24 mouse cellular contexts compared by ENCODE assay signal in the genomic region with DNA sequence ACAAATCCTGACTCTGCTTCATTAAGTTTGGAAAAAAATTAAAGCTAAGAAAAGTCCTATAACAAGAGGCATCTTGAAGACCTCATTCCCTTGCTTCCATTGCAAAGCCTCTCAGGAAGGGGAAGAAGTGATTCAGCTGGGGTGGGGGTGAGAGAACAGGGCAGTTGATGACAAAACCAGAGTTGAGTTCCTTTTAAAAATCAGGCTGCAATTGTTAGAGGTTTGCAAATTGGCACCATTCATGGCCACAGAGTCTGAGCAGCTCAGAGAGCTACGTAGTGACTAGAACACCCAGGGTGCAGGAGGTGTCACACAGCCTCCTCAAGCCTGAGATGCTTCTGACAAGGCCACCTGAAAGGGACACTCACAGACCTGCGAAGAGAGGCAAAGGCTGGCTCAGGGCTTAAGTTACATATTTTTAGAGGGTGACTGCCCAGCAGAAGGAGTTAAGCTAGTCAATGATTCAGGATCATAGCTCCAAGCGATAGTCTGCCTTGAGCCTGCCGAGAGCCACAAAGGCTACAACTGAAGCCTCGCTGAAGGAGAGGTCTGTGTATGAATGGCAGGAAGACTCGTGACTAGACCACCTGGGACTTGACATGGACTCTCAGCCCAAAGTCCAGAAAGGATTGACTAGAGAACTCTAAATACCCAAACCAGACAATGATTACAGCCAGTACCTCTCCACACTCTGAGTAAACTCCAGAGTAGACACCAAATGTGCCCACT. TPM values are rescaled to one million over a fixed set of nuclear protein-coding genes. Genes with fewer than 3 reads are reported as not detected.
DNase-seq lines count a peak whose midpoint lies in the region; ATAC-seq and TF ChIP-seq lines count a peak whose summit lies in the region.
"Had no signal": no experiment of that assay in that cellular context is flagged by ENCODE, and none has a peak within 500 bp of the region (broad histone marks: within the 10 kb centered on the region; RNA-seq: fewer than 3 reads in every experiment).

No protein-coding gene starts in this region.

- H3K27ac ChIP-seq in liver, embryonic 13.5 days = peak overlapping the region; percentile 43; the same call in 1 of the 2 replicates
- H3K27ac ChIP-seq in liver, embryonic 11.5 days (ENCODE audit: low read depth, low read length) = no peak overlapping the region
- peak overlapping the region; percentile 36; the same call in 1 of the 2 replicates for H3K27ac ChIP-seq in kidney, postnatal 0 days
- H3K27ac ChIP-seq: heart, embryonic 10.5 days; limb, embryonic 15.5 days; lung, embryonic 15.5 days; midbrain, embryonic 10.5 days had no signal

- peak; percentile 95 for DNase-seq in heart, adult 11 months
- DNase-seq in heart, postnatal 4 days = no peak
- DNase-seq in liver, embryonic 13.5 days = no peak
- DNase-seq in liver, embryonic 11.5 days (ENCODE audit: low spot score) = no peak
- DNase-seq in kidney, postnatal 0 days (ENCODE audit: low spot score) = peak; percentile 29
- no peak for DNase-seq in ovary, postnatal 14 days (ENCODE audit: low spot score)
- DNase-seq: adrenal gland, postnatal 10 days; cerebellum, postnatal 10 days; heart, postnatal 10 days; layer of hippocampus, adult 9-11 months; right cerebral cortex, postnatal 25 days; thymus, postnatal 36 days had no signal

- H3K4me2 ChIP-seq in liver, embryonic 13.5 days = no peak overlapping the region
- no peak overlapping the region for H3K4me2 ChIP-seq in liver, embryonic 11.5 days
- H3K4me2 ChIP-seq in kidney, postnatal 0 days (ENCODE audit: low read length) = no peak overlapping the region
- H3K4me2 ChIP-seq: limb, embryonic 15.5 days; lung, embryonic 15.5 days had no signal

- peak overlapping the region; percentile 13; the same call in 1 of the 2 replicates for H3K9ac ChIP-seq in liver, embryonic 13.5 days
- H3K9ac ChIP-seq in liver, embryonic 11.5 days (ENCODE audit: low read depth, low read length) = no peak overlapping the region
- no peak overlapping the region for H3K9ac ChIP-seq in kidney, postnatal 0 days (ENCODE audit: low read depth, low read length)
- H3K9ac ChIP-seq: limb, embryonic 15.5 days; lung, embryonic 15.5 days had no signal

- TF ChIP-seq CTCF in kidney, postnatal 0 days (IDR thresholded peaks at IDR 0.05; ENCODE audit: low read depth) = no peak

- H3K4me1 ChIP-seq in liver, embryonic 13.5 days (replicated peaks) = peaks cover 89% of the 10 kb centered on the region
- peaks cover 31% of the 10 kb centered on the region for H3K4me1 ChIP-seq in liver, embryonic 11.5 days (replicated peaks; ENCODE audit: control insufficient read depth, insufficient read depth, low read length)
- 0 out of 2 replicates have a peak, but pooled peaks cover under 1% of the 10 kb centered on the region for H3K4me1 ChIP-seq in kidney, postnatal 0 days (replicated peaks; ENCODE audit: insufficient read depth, low read length)

- ATAC-seq in liver, embryonic 13.5 days (ENCODE audit: low read depth) = no peak
- ATAC-seq in liver, embryonic 11.5 days (replicated peaks; ENCODE audit: low FRiP score) = no peak
- ATAC-seq in kidney, postnatal 0 days (replicated peaks; ENCODE audit: low FRiP score, low read depth) = peak; percentile 81
- ATAC-seq in megakaryocyte progenitor cell, adult 5-6 weeks (replicated peaks; ENCODE audit: poor library complexity) = peak; percentile 34; the same call in 1 of the 2 replicates
- no peak for ATAC-seq in cerebellum, adult (ENCODE audit: insufficient number of reproducible peaks, low FRiP score, low TSS enrichment)
- ATAC-seq: hindbrain, embryonic 16.5 days had no signal

- H3K36me3 ChIP-seq in liver, embryonic 13.5 days = peaks cover 77% of the 10 kb centered on the region
- H3K36me3 ChIP-seq in liver, embryonic 11.5 days (ENCODE audit: control insufficient read depth, insufficient read depth, low read length) = peaks cover 12% of the 10 kb centered on the region; the same call in 1 of the 2 replicates
- H3K36me3 ChIP-seq in kidney, postnatal 0 days (ENCODE audit: insufficient read depth, low read length) = no peaks in the 10 kb centered on the region

- H3K9me3 ChIP-seq in liver, embryonic 13.5 days (replicated peaks) = no peaks in the 10 kb centered on the region
- H3K9me3 ChIP-seq in liver, embryonic 11.5 days (ENCODE audit: control insufficient read depth, low read length) = no peaks in the 10 kb centered on the region
- no peaks in the 10 kb centered on the region for H3K9me3 ChIP-seq in kidney, postnatal 0 days (replicated peaks; ENCODE audit: low read length)
- H3K9me3 ChIP-seq: heart, embryonic 10.5 days; limb, embryonic 15.5 days; lung, embryonic 15.5 days; midbrain, embryonic 10.5 days had no signal

- 76% methylated on average over 6 of the region's 6 CpGs for WGBS in liver, embryonic 13.5 days (ENCODE audit: insufficient replicate concordance)
- WGBS in liver, embryonic 11.5 days = 84% methylated on average over 6 of the region's 6 CpGs
- WGBS in kidney, postnatal 0 days = 77% methylated on average over 6 of the region's 6 CpGs

- H3K27me3 ChIP-seq in liver, embryonic 13.5 days = no peaks in the 10 kb centered on the region
- no peaks in the 10 kb centered on the region for H3K27me3 ChIP-seq in liver, embryonic 11.5 days (replicated peaks; ENCODE audit: control insufficient read depth, insufficient read depth, low read length)
- no peaks in the 10 kb centered on the region for H3K27me3 ChIP-seq in kidney, postnatal 0 days (ENCODE audit: insufficient read depth, low read length)
- H3K27me3 ChIP-seq: limb, embryonic 15.5 days; lung, embryonic 15.5 days had no signal

- no peak overlapping the region for H3K4me3 ChIP-seq in liver, embryonic 13.5 days (replicated peaks)
- no peak overlapping the region for H3K4me3 ChIP-seq in liver, embryonic 11.5 days (ENCODE audit: low read depth, low read length)
- H3K4me3 ChIP-seq in kidney, postnatal 0 days (replicated peaks; ENCODE audit: low read depth, low read length) = no peak overlapping the region
- H3K4me3 ChIP-seq: heart, embryonic 10.5 days; limb, embryonic 15.5 days; lung, embryonic 15.5 days; midbrain, embryonic 10.5 days had no signal

RNA-seq across cellular contexts. Expression of gene Rab5c, which starts 7.4 kb away (rescaled TPM):
- 10 to 100 TPM; 78.8 to 83.6 TPM for total RNA-seq in heart, postnatal 4 days (2021)
- 18.8 and 20.5 TPM in 2 replicates for polyA plus RNA-seq in liver, embryonic 13.5 days (2015; fragmentation: Nextera tagmentation; extraction: Ambion mirVana)
- 51.2 TPM in 2 replicates for polyA plus RNA-seq in liver, embryonic 11.5 days (2014; fragmentation: Nextera tagmentation; extraction: Ambion mirVana)
- polyA plus RNA-seq in kidney, postnatal 0 days (2015; fragmentation: Nextera tagmentation; extraction: Ambion mirVana) = 34.7 and 39.0 TPM in 2 replicates
- 129 and 135 TPM in 2 replicates for total RNA-seq in megakaryocyte progenitor cell, adult 5-6 weeks (2015)
- total RNA-seq in megakaryocyte progenitor cell, adult 5-6 weeks (2017) = 101 and 105 TPM in 2 replicates

RNA-seq across cellular contexts. Expression of gene Hspb9, which starts 17.0 kb away (rescaled TPM):
- total RNA-seq in heart, postnatal 4 days (2021) = not detected
- 0.17 and 0.43 TPM in 2 replicates for polyA plus RNA-seq in liver, embryonic 13.5 days (2015; fragmentation: Nextera tagmentation; extraction: Ambion mirVana)
- polyA plus RNA-seq in liver, embryonic 11.5 days (2014; fragmentation: Nextera tagmentation; extraction: Ambion mirVana) = 0.27 and 0.30 TPM in 2 replicates
- 0.37 TPM in 1 of 2 replicates, not detected in the other for polyA plus RNA-seq in kidney, postnatal 0 days (2015; fragmentation: Nextera tagmentation; extraction: Ambion mirVana)
- total RNA-seq in megakaryocyte progenitor cell, adult 5-6 weeks (2015) = not detected in 2 replicates
- total RNA-seq in megakaryocyte progenitor cell, adult 5-6 weeks (2017) = 0.37 and 0.47 TPM in 2 replicates
- total RNA-seq: gastrocnemius, adult 8-10 months; heart, postnatal 10 days; left cerebral cortex, adult 8-10 months; monocyte, adult 5-6 weeks had no signal
- polyA plus RNA-seq: embryonic facial prominence, embryonic 14.5 days; neural tube, embryonic 14.5 days had no signal

RNA-seq across cellular contexts. Expression of gene Kat2a, which starts 18.4 kb away (rescaled TPM):
- total RNA-seq in heart, postnatal 4 days (2021) = 10 to 100 TPM; 17.5 to 18.0 TPM
- polyA plus RNA-seq in liver, embryonic 13.5 days (2015; fragmentation: Nextera tagmentation; extraction: Ambion mirVana) = 20.9 and 23.8 TPM in 2 replicates
- 66.3 and 75.7 TPM in 2 replicates for polyA plus RNA-seq in liver, embryonic 11.5 days (2014; fragmentation: Nextera tagmentation; extraction: Ambion mirVana)
- polyA plus RNA-seq in kidney, postnatal 0 days (2015; fragmentation: Nextera tagmentation; extraction: Ambion mirVana) = 39.0 and 40.2 TPM in 2 replicates
- total RNA-seq in megakaryocyte progenitor cell, adult 5-6 weeks (2015) = 31.7 and 40.1 TPM in 2 replicates
- 28.9 and 30.4 TPM in 2 replicates for total RNA-seq in megakaryocyte progenitor cell, adult 5-6 weeks (2017)

RNA-seq across cellular contexts. Expression of gene Dhx58, which starts 26.6 kb away (rescaled TPM):
- total RNA-seq in heart, postnatal 4 days (2021) = under 1 TPM; 0.62 to 0.83 TPM
- polyA plus RNA-seq in liver, embryonic 13.5 days (2015; fragmentation: Nextera tagmentation; extraction: Ambion mirVana) = 1.6 and 1.7 TPM in 2 replicates
- polyA plus RNA-seq in liver, embryonic 11.5 days (2014; fragmentation: Nextera tagmentation; extraction: Ambion mirVana) = 2.5 and 3.7 TPM in 2 replicates
- 3.3 and 3.7 TPM in 2 replicates for polyA plus RNA-seq in kidney, postnatal 0 days (2015; fragmentation: Nextera tagmentation; extraction: Ambion mirVana)
- total RNA-seq in megakaryocyte progenitor cell, adult 5-6 weeks (2015) = 10.4 and 11.1 TPM in 2 replicates
- 11.5 and 13.6 TPM in 2 replicates for total RNA-seq in megakaryocyte progenitor cell, adult 5-6 weeks (2017)

RNA-seq across cellular contexts. Expression of gene Kcnh4, which starts 29.1 kb away (rescaled TPM):
- not detected for total RNA-seq in heart, postnatal 4 days (2021)
- not detected in 2 replicates for polyA plus RNA-seq in liver, embryonic 13.5 days (2015; fragmentation: Nextera tagmentation; extraction: Ambion mirVana)
- polyA plus RNA-seq in liver, embryonic 11.5 days (2014; fragmentation: Nextera tagmentation; extraction: Ambion mirVana) = not detected in 2 replicates
- polyA plus RNA-seq in kidney, postnatal 0 days (2015; fragmentation: Nextera tagmentation; extraction: Ambion mirVana) = not detected in 2 replicates
- 0.24 TPM in 1 of 2 replicates, not detected in the other for total RNA-seq in megakaryocyte progenitor cell, adult 5-6 weeks (2015)
- total RNA-seq in megakaryocyte progenitor cell, adult 5-6 weeks (2017) = not detected in 2 replicates
- total RNA-seq: gastrocnemius, adult 8-10 months; heart, postnatal 10 days; monocyte, adult 5-6 weeks had no signal
- polyA plus RNA-seq: heart, embryonic 10.5 days; limb, embryonic 15.5 days; lung, embryonic 15.5 days had no signal

Comparison
In these comparisons a context has a peak if more than half of its experiments do, and no peak if none do; other contexts are left out.
1. DNase-seq: peak in heart, adult 11 months (single experiment) and kidney, postnatal 0 days (single experiment); none in heart, postnatal 4 days (single experiment), liver, embryonic 13.5 days (single experiment), liver, embryonic 11.5 days (single experiment) and ovary, postnatal 14 days (single experiment).
2. ATAC-seq: peak in kidney, postnatal 0 days (single experiment) and megakaryocyte progenitor cell, adult 5-6 weeks (single experiment); none in liver, embryonic 13.5 days (single experiment), liver, embryonic 11.5 days (single experiment) and cerebellum, adult (single experiment).